Mouse (Mus musculus): ENCODE measurements at regions not wholly inside any gene's neighbourhood (a gene's known extent, or its start where the extent isn't known, plus 50 kb on each side); places are given as distances from the start of the nearest gene placed in this dataset.
A peak's percentile ranks its signal among the peaks of the same experiment; 100 is the strongest.

GRCm38 (mm10) chr4:140463296-140463695 is 202.5 kb downstream of the Arhgef10l start:
- DNase-seq (ENCODE audit: low spot score in 2 of 2): no peak

GRCm38 (mm10) chr4:140461317-140461716 is 204.5 kb downstream of the Arhgef10l start:
- peak; percentile 83 to 86 for DNase-seq (ENCODE audit: low spot score in 2 of 2)

GRCm38 (mm10) chr4:140449062-140449461 is 202.5 kb upstream of the Igsf21 start:
- DNase-seq (ENCODE audit: low spot score in 2 of 2): peak; percentile 69 to 84

GRCm38 (mm10) chr4:140446455-140446854 is 199.9 kb upstream of the Igsf21 start:
- no peak for DNase-seq (ENCODE audit: low spot score in 2 of 2)

GRCm38 (mm10) chr4:140445931-140446330 is 199.3 kb upstream of the Igsf21 start:
- no peak for DNase-seq (ENCODE audit: low spot score in 2 of 2)

GRCm38 (mm10) chr4:140443221-140443620 is 196.6 kb upstream of the Igsf21 start:
- no peak for DNase-seq (ENCODE audit: low spot score in 2 of 2)

- DNase-seq (ENCODE audit: low spot score in 2 of 2): no peak
Observed at GRCm38 (mm10) chr4:140441805-140442204, 195.2 kb upstream of the Igsf21 start.

- no peak for DNase-seq (ENCODE audit: low spot score in 2 of 2)
Observed at GRCm38 (mm10) chr4:140439856-140440255, 193.3 kb upstream of the Igsf21 start.

GRCm38 (mm10) chr4:140436030-140436429 is 189.4 kb upstream of the Igsf21 start:
- no peak for DNase-seq (ENCODE audit: low spot score in 2 of 2)

- no peak for DNase-seq (ENCODE audit: low spot score in 2 of 2)
Observed at GRCm38 (mm10) chr4:140433744-140434542, 187.4 kb upstream of the Igsf21 start.

- no peak for DNase-seq (ENCODE audit: low spot score in 2 of 2)
Observed at GRCm38 (mm10) chr4:140432101-140432500, 185.5 kb upstream of the Igsf21 start.

- no peak for DNase-seq (ENCODE audit: low spot score in 2 of 2)
Observed at GRCm38 (mm10) chr4:140427039-140427438, 180.5 kb upstream of the Igsf21 start.

- DNase-seq (ENCODE audit: low spot score in 2 of 2): peak; percentile 79 to 87
Observed at GRCm38 (mm10) chr4:140423791-140424190, 177.2 kb upstream of the Igsf21 start.

GRCm38 (mm10) chr4:140421926-140422585 is 175.5 kb upstream of the Igsf21 start:
- DNase-seq (ENCODE audit: low spot score in 2 of 2): peak in 1 of 2 experiments; percentile 25

GRCm38 (mm10) chr4:140419720-140420412 is 173.3 kb upstream of the Igsf21 start:
- DNase-seq (ENCODE audit: low spot score in 2 of 2): no peak

GRCm38 (mm10) chr4:140412312-140412930 is 165.8 kb upstream of the Igsf21 start:
- peak in 1 of 2 experiments; percentile 16 for DNase-seq (ENCODE audit: low spot score in 2 of 2)

- no peak for DNase-seq (ENCODE audit: low spot score in 2 of 2)
Observed at GRCm38 (mm10) chr4:140408446-140408845, 161.9 kb upstream of the Igsf21 start.

GRCm38 (mm10) chr4:140406913-140407312 is 160.3 kb upstream of the Igsf21 start:
- no peak for DNase-seq (ENCODE audit: low spot score in 2 of 2)

GRCm38 (mm10) chr4:140405993-140406881 is 159.7 kb upstream of the Igsf21 start:
- no peak for DNase-seq (ENCODE audit: low spot score in 2 of 2)

GRCm38 (mm10) chr4:140405427-140405826 is 158.8 kb upstream of the Igsf21 start:
- no peak for DNase-seq (ENCODE audit: low spot score in 2 of 2)

GRCm38 (mm10) chr4:140403128-140403527 is 156.5 kb upstream of the Igsf21 start:
- no peak for DNase-seq (ENCODE audit: low spot score in 2 of 2)

All from frontal cortex, postnatal 36 days (tissue).